8 mouse cellular contexts compared by ENCODE assay signal in the genomic region with DNA sequence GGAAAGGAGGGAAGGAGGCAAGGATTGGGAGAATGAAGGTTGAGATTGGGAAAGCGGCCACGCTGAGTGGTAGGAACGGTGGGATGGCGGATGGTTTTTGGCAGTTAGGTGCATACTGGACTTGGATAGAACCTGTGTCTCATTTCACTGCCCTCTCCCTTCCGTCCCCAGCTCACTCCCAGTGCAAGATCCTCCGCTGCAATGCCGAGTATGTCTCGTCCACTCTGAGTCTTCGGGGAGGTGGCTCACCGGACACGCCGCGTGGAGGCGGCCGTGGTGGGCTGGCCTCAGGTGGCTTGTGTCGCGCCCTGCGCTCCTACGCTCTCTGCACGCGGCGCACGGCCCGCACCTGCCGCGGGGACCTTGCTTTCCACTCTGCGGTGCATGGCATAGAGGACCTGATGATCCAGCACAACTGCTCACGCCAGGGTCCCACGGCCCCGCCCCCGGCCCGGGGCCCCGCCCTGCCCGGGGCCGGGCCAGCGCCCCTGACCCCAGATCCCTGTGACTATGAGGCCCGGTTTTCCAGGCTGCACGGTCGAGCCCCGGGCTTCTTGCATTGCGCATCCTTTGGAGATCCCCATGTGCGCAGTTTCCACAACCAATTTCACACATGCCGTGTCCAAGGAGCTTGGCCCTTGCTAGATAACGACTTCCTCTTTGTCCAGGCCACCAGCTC. TPM values are rescaled to one million over a fixed set of nuclear protein-coding genes. Genes with fewer than 3 reads are reported as not detected.
DNase-seq lines count a peak whose midpoint lies in the region; ATAC-seq and TF ChIP-seq lines count a peak whose summit lies in the region.

No protein-coding gene starts in this region.

- H3K27me3 ChIP-seq in hindbrain, embryonic 11.5 days (ENCODE audit: control insufficient read depth, insufficient read depth, low read length): peaks cover 11% of the 10 kb centered on the region
- peaks cover 19% of the 10 kb centered on the region for H3K27me3 ChIP-seq in midbrain, embryonic 11.5 days (ENCODE audit: control insufficient read depth, insufficient read depth, low read length)

- H3K36me3 ChIP-seq in hindbrain, embryonic 11.5 days (ENCODE audit: control insufficient read depth, insufficient read depth, low read length): no peaks in the 10 kb centered on the region
- no peaks in the 10 kb centered on the region for H3K36me3 ChIP-seq in midbrain, embryonic 11.5 days (ENCODE audit: control insufficient read depth, insufficient read depth, low read length)

- ATAC-seq in hindbrain, embryonic 11.5 days (ENCODE audit: low FRiP score): peak; percentile 69; the same call in 1 of the 2 replicates
- peak; percentile 57; the same call in 1 of the 2 replicates for ATAC-seq in midbrain, embryonic 11.5 days (ENCODE audit: low FRiP score)
- no peak for ATAC-seq in frontal cortex, adult (ENCODE audit: low TSS enrichment)

- H3K4me3 ChIP-seq in bone marrow macrophage, adult 2 months (ENCODE audit: insufficient read depth, low read length): peak overlapping the region; percentile 4
- peak overlapping the region; percentile 40 for H3K4me3 ChIP-seq in hindbrain, embryonic 11.5 days (ENCODE audit: low read depth, low read length)
- peak overlapping the region; percentile 43 for H3K4me3 ChIP-seq in midbrain, embryonic 11.5 days (ENCODE audit: low read depth, low read length)

- DNase-seq in heart, adult 11 months: peak; percentile 80
- DNase-seq in heart, adult 8-10 months (ENCODE audit: low spot score): no peak
- DNase-seq in hindbrain, embryonic 11.5 days (ENCODE audit: low spot score): peak; percentile 48
- peak; percentile 92 for DNase-seq in midbrain, embryonic 11.5 days (ENCODE audit: low spot score, missing footprints)
- no peak for DNase-seq in thymus, adult 18-20 months
- DNase-seq in cerebellum, adult 18-20 months: no peak

- H3K4me1 ChIP-seq in bone marrow macrophage, adult 2 months (ENCODE audit: control insufficient read depth, insufficient read depth, low read length): no peaks in the 10 kb centered on the region
- H3K4me1 ChIP-seq in hindbrain, embryonic 11.5 days (replicated peaks; ENCODE audit: control insufficient read depth, insufficient read depth, low read length): no peaks in the 10 kb centered on the region
- H3K4me1 ChIP-seq in midbrain, embryonic 11.5 days (ENCODE audit: control insufficient read depth, insufficient read depth, low read length): peaks cover 6% of the 10 kb centered on the region; the same call in 1 of the 2 replicates

- WGBS in hindbrain, embryonic 11.5 days: 8% methylated on average over 34 of the region's 44 CpGs
- WGBS in midbrain, embryonic 11.5 days: 4% methylated on average over 43 of the region's 44 CpGs

- TF ChIP-seq CTCF in bone marrow macrophage, adult 2 months (IDR thresholded peaks at IDR 0.05; ENCODE audit: low read depth, low read length): no peak

- no peaks in the 10 kb centered on the region for H3K9me3 ChIP-seq in hindbrain, embryonic 11.5 days (ENCODE audit: control insufficient read depth, low read length)
- H3K9me3 ChIP-seq in midbrain, embryonic 11.5 days (ENCODE audit: control insufficient read depth, low read length): no peaks in the 10 kb centered on the region

- peak overlapping the region; percentile 12 for H3K9ac ChIP-seq in hindbrain, embryonic 11.5 days (ENCODE audit: low read depth, low read length)
- peak overlapping the region; percentile 59 for H3K9ac ChIP-seq in midbrain, embryonic 11.5 days (ENCODE audit: low read length)

- no peak overlapping the region for H3K27ac ChIP-seq in bone marrow macrophage, adult 2 months (ENCODE audit: insufficient read depth, low read depth, low read length)
- H3K27ac ChIP-seq in hindbrain, embryonic 11.5 days (ENCODE audit: low read depth, low read length): no peak overlapping the region
- no peak overlapping the region for H3K27ac ChIP-seq in midbrain, embryonic 11.5 days (ENCODE audit: low read depth, low read length)

- H3K4me2 ChIP-seq in hindbrain, embryonic 11.5 days (replicated peaks; ENCODE audit: low read depth, low read length): peak overlapping the region; percentile 92
- peak overlapping the region; percentile 83 for H3K4me2 ChIP-seq in midbrain, embryonic 11.5 days

- no peak for TF ChIP-seq POLR2A in bone marrow macrophage, adult 2 months (IDR thresholded peaks at IDR 0.05; ENCODE audit: borderline replicate concordance, low read depth, low read length)

RNA-seq across cellular contexts. Expression of a gene that starts 2.0 kb away (rescaled TPM):
- total RNA-seq in heart, adult 8-10 months (2022): 100 to 1,000 TPM; 271 to 333 (median 312) TPM
- polyA plus RNA-seq in bone marrow macrophage, adult 2 months (2012; ENCODE audit: insufficient read depth, insufficient read length, missing spikeins): not detected in 2 replicates
- 1.5 and 1.6 TPM in 2 replicates for polyA plus RNA-seq in hindbrain, embryonic 11.5 days (2014; fragmentation: Nextera tagmentation; extraction: Ambion mirVana)
- 1.3 and 1.7 TPM in 2 replicates for polyA plus RNA-seq in midbrain, embryonic 11.5 days (2014; fragmentation: Nextera tagmentation; extraction: Ambion mirVana)

RNA-seq across cellular contexts. Expression of a gene that starts 30.8 kb away (rescaled TPM):
- total RNA-seq in heart, adult 8-10 months (2022): 100 to 1,000 TPM; 346 to 908 (median 654) TPM
- polyA plus RNA-seq in bone marrow macrophage, adult 2 months (2012; ENCODE audit: insufficient read depth, insufficient read length, missing spikeins): 868 and 944 TPM in 2 replicates
- polyA plus RNA-seq in hindbrain, embryonic 11.5 days (2014; fragmentation: Nextera tagmentation; extraction: Ambion mirVana): 48.9 and 53.4 TPM in 2 replicates
- 54.0 and 55.9 TPM in 2 replicates for polyA plus RNA-seq in midbrain, embryonic 11.5 days (2014; fragmentation: Nextera tagmentation; extraction: Ambion mirVana)

RNA-seq across cellular contexts. Expression of a gene that starts 49.8 kb away (rescaled TPM):
- total RNA-seq in heart, adult 8-10 months (2022): 1 to 10 TPM in 3 of 4 experiments, not detected in 1; 2.5 to 3.3 (median 3.2) TPM
- polyA plus RNA-seq in bone marrow macrophage, adult 2 months (2012; ENCODE audit: insufficient read depth, insufficient read length, missing spikeins): not detected in 2 replicates
- 0.46 and 0.70 TPM in 2 replicates for polyA plus RNA-seq in hindbrain, embryonic 11.5 days (2014; fragmentation: Nextera tagmentation; extraction: Ambion mirVana)
- 0.36 and 0.43 TPM in 2 replicates for polyA plus RNA-seq in midbrain, embryonic 11.5 days (2014; fragmentation: Nextera tagmentation; extraction: Ambion mirVana)

Comparison
In these comparisons a context has a peak if more than half of its experiments do, and no peak if none do; other contexts are left out.
1. DNase-seq: peak in heart, adult 11 months (single experiment), hindbrain, embryonic 11.5 days (single experiment) and midbrain, embryonic 11.5 days (single experiment); none in heart, adult 8-10 months (single experiment), thymus, adult 18-20 months (0 of 2) and cerebellum, adult 18-20 months (0 of 2).
2. RNA of a gene that starts 30.8 kb away (polyA plus RNA-seq): 868 to 944 TPM in bone marrow macrophage, adult 2 months; 54.0 to 55.9 TPM in midbrain, embryonic 11.5 days and 48.9 to 53.4 TPM in hindbrain, embryonic 11.5 days; every median in the first group is over 10 times any median in the second.
3. Peak in every context shown above with its lines, with median percentiles within 50 percentile points of each other: H3K4me3 ChIP-seq.